Mouse (Mus musculus) adipocyte (in vitro differentiated cells): Measurements from ENCODE around the gene Hmgcl.
"Not testable (repeated sequence)": the region's sequence is repeated elsewhere in the genome, so short reads cannot be mapped to it uniquely, and the experiment has no call there.

Source experiments
- DNase-seq: peaks from one replicate; pipeline ENCODE4 v3.0.0-alpha.2; 2016; ENCODE audit warnings: low spot score

Hmgcl gene

GRCm38 (mm10) chr4:135926861-135927260 lies 19.4 kb upstream of the Hmgcl start:
- DNase-seq = no peak

GRCm38 (mm10) chr4:135928376-135928775 lies 17.9 kb upstream of the Hmgcl start:
- DNase-seq = no peak

- no peak for DNase-seq
These were observed 16.8 kb upstream of the Hmgcl start for GRCm38 (mm10) chr4:135929405-135929804.

- DNase-seq = no peak
These were observed 16.4 kb upstream of the Hmgcl start for GRCm38 (mm10) chr4:135929828-135930227.

- no peak for DNase-seq
These were observed 16.0 kb upstream of the Hmgcl start for GRCm38 (mm10) chr4:135930239-135930638.

GRCm38 (mm10) chr4:135931832-135932231 lies 14.4 kb upstream of the Hmgcl start:
- no peak for DNase-seq

- DNase-seq = no peak
These were observed 11.3 kb upstream of the Hmgcl start for GRCm38 (mm10) chr4:135934708-135935500.

GRCm38 (mm10) chr4:135935502-135935901 lies 10.7 kb upstream of the Hmgcl start:
- no peak for DNase-seq

- no peak for DNase-seq
These were observed 7.4 kb upstream of the Hmgcl start for GRCm38 (mm10) chr4:135938858-135939257.

GRCm38 (mm10) chr4:135941026-135941425 lies 5.2 kb upstream of the Hmgcl start:
- DNase-seq = not testable (repeated sequence)

GRCm38 (mm10) chr4:135942193-135942592 lies 4.1 kb upstream of the Hmgcl start:
- DNase-seq = no peak

GRCm38 (mm10) chr4:135943389-135943788 lies 2.9 kb upstream of the Hmgcl start:
- no peak for DNase-seq

GRCm38 (mm10) chr4:135945706-135946105 lies 542 bp upstream of the Hmgcl start:
- DNase-seq = no peak

GRCm38 (mm10) chr4:135946659-135947301 lies 532 bp downstream of the Hmgcl start:
- DNase-seq = peak; percentile 47

- no peak for DNase-seq
These were observed 1.9 kb downstream of the Hmgcl start for GRCm38 (mm10) chr4:135948142-135948541.

GRCm38 (mm10) chr4:135949475-135949874 lies 3.2 kb downstream of the Hmgcl start:
- DNase-seq = no peak

GRCm38 (mm10) chr4:135949911-135950310 lies 3.7 kb downstream of the Hmgcl start:
- DNase-seq = no peak

- no peak for DNase-seq
These were observed 4.1 kb downstream of the Hmgcl start for GRCm38 (mm10) chr4:135950365-135950764.

- DNase-seq = no peak
These were observed 5.3 kb downstream of the Hmgcl start for GRCm38 (mm10) chr4:135951505-135951904.

GRCm38 (mm10) chr4:135953179-135953578 lies 6.9 kb downstream of the Hmgcl start:
- DNase-seq = no peak

- DNase-seq = peak; percentile 85
These were observed 8.0 kb downstream of the Hmgcl start for GRCm38 (mm10) chr4:135954241-135954640.

GRCm38 (mm10) chr4:135955886-135956285 lies 9.6 kb downstream of the Hmgcl start:
- DNase-seq = peak; percentile 86

GRCm38 (mm10) chr4:135958354-135958753 lies 12.1 kb downstream of the Hmgcl start:
- DNase-seq = peak; percentile 80

GRCm38 (mm10) chr4:135960717-135961116 lies 14.5 kb downstream of the Hmgcl start:
- DNase-seq = peak; percentile 91
